Mouse (Mus musculus) B cell, adult (primary cell): ENCODE measurements around the gene Olfr771. TPM values are rescaled to one million over a fixed set of nuclear protein-coding genes. Genes with fewer than 3 reads are reported as not detected.

Source experiments
- total RNA-seq: library from RNA; stranded (reverse); gene quantifications from 4 replicates; pipeline ENCODE4 v1.2.4, GENCODE M21; 2023; ENCODE audit not compliant: inconsistent age

The Olfr771 gene
- total RNA-seq: not detected in 4 replicates

GRCm38 (mm10) chr10:129164651-129165050 is at the start of gene Olfr771:
Gene Olfr771 (minus strand): TSS chr10:129164751.

GRCm38 (mm10) chr10:129187319-129187718 is 22.8 kb upstream of the Olfr771 start, which contains the start of gene Olfr773:
Gene Olfr773 (minus strand): TSS chr10:129187419.

GRCm38 (mm10) chr10:129177821-129178220 is 13.3 kb upstream of the Olfr771 start, which contains the start of gene Olfr772:
Gene Olfr772 (minus strand): TSS chr10:129177921.

GRCm38 (mm10) chr10:129138898-129139297 is 25.7 kb downstream of the Olfr771 start, which contains the start of gene Olfr770:
Gene Olfr770 (minus strand): TSS chr10:129138998.

GRCm38 (mm10) chr10:129117761-129118160 is 46.8 kb downstream of the Olfr771 start, which contains the start of gene Olfr769:
Gene Olfr769 (minus strand): TSS chr10:129117861.

Other genes starting within 250 kb of the Olfr771 start
- gene Rdh5, start 241.9 kb downstream of the Olfr771 start, total RNA-seq: 3.0 to 10.6 TPM (median 5.9 TPM) in 4 replicates
- 63.6 to 81.0 TPM (median 80.3 TPM) in 4 replicates for gene Bloc1s1, start 240.7 kb downstream of the Olfr771 start, total RNA-seq
- not detected in 4 replicates for gene Itga7, start 230.9 kb downstream of the Olfr771 start, total RNA-seq
- gene Mettl7b, start 203.8 kb downstream of the Olfr771 start, total RNA-seq: not detected in 4 replicates
- not detected in 4 replicates for gene Olfr9, start 175.3 kb downstream of the Olfr771 start, total RNA-seq
- gene Olfr763, start 154.0 kb downstream of the Olfr771 start, total RNA-seq: not detected in 4 replicates
- not detected in 4 replicates for gene Olfr764-ps1, start 124.9 kb downstream of the Olfr771 start, total RNA-seq
- gene Olfr765, start 114.8 kb downstream of the Olfr771 start, total RNA-seq: not detected in 4 replicates
- gene Olfr766-ps1, start 95.8 kb downstream of the Olfr771 start, total RNA-seq: not detected in 4 replicates
- not detected in 4 replicates for gene Olfr767, start 81.8 kb downstream of the Olfr771 start, total RNA-seq
- gene Olfr768, start 65.4 kb downstream of the Olfr771 start, total RNA-seq: not detected in 4 replicates
- gene Olfr769, start 46.9 kb downstream of the Olfr771 start, total RNA-seq: not detected in 4 replicates
- gene Olfr770, start 25.8 kb downstream of the Olfr771 start, total RNA-seq: not detected in 4 replicates
- not detected in 4 replicates for gene Olfr772, start 13.2 kb upstream of the Olfr771 start, total RNA-seq
- gene Olfr773, start 22.7 kb upstream of the Olfr771 start, total RNA-seq: not detected in 4 replicates
- gene Olfr774, start 71.5 kb upstream of the Olfr771 start, total RNA-seq: not detected in 4 replicates
- gene Olfr775, start 83.7 kb upstream of the Olfr771 start, total RNA-seq: 0.24 TPM in 1 of 4 replicates, not detected in the others
- gene Olfr776, start 94.4 kb upstream of the Olfr771 start, total RNA-seq: not detected in 4 replicates
- not detected in 4 replicates for gene Olfr777, start 106.7 kb upstream of the Olfr771 start, total RNA-seq
- not detected in 4 replicates for gene Olfr780, start 153.4 kb upstream of the Olfr771 start, total RNA-seq
- not detected in 4 replicates for gene Olfr781, start 164.1 kb upstream of the Olfr771 start, total RNA-seq
- gene Olfr782, start 184.1 kb upstream of the Olfr771 start, total RNA-seq: not detected in 4 replicates
- 0.15 to 0.16 TPM in 2 of 4 replicates, not detected in the others for gene Olfr784, start 219.3 kb upstream of the Olfr771 start, total RNA-seq
- gene Olfr785, start 240.7 kb upstream of the Olfr771 start, total RNA-seq: not detected in 4 replicates